Mouse (Mus musculus) ES-Bruce4 (cell line): Measurements from ENCODE around the gene Gm45717. TPM values are rescaled to one million over a fixed set of nuclear protein-coding genes. Genes with fewer than 3 reads are reported as not detected.

ENCODE experiments used
- H3K27ac ChIP-seq: 2 replicates; pipeline ENCODE4 v1.5.1; 2012; ENCODE audit warnings: low read length, inconsistent platforms; ENCODE audit not compliant: insufficient read depth
- H3K27me3 ChIP-seq: 2 replicates; pipeline ENCODE4 v1.6.1; 2012; ENCODE audit warnings: mild to moderate bottlenecking, low read length, inconsistent platforms; ENCODE audit not compliant: control insufficient read depth, poor library complexity, insufficient read depth, severe bottlenecking
- H3K36me3 ChIP-seq: 2 replicates; pipeline ENCODE4 v1.6.1; 2012; ENCODE audit warnings: inconsistent platforms, mild to moderate bottlenecking, low read length, moderate library complexity; ENCODE audit not compliant: control insufficient read depth, poor library complexity, insufficient read depth, severe bottlenecking
- H3K4me1 ChIP-seq: one replicate; pipeline ENCODE4 v1.8.1; 2011; ENCODE audit warnings: low read length; ENCODE audit not compliant: control insufficient read depth, insufficient read depth
- H3K4me3 ChIP-seq: 2 replicates; pipeline ENCODE4 v1.5.1; 2011; ENCODE audit warnings: low read depth, mild to moderate bottlenecking, low read length
- H3K9ac ChIP-seq: 2 replicates; pipeline ENCODE4 v1.6.1; 2012; ENCODE audit warnings: low read depth, mild to moderate bottlenecking, inconsistent platforms; ENCODE audit not compliant: poor library complexity, severe bottlenecking
- H3K9me3 ChIP-seq: replicated peaks from 2 replicates; pipeline ENCODE4 v1.6.1; 2012; ENCODE audit warnings: mild to moderate bottlenecking, low read length, inconsistent platforms; ENCODE audit not compliant: control insufficient read depth, poor library complexity, insufficient read depth, severe bottlenecking
- CTCF ChIP-seq: IDR thresholded peaks from one replicate; pipeline ENCODE4 v1.8.1; 2011; ENCODE audit warnings: low read depth, low read length
- EP300 ChIP-seq: IDR thresholded peaks from 2 replicates; pipeline ENCODE4 v1.6.1; 2011; ENCODE audit warnings: low read depth, low read length; ENCODE audit not compliant: insufficient read depth
- POLR2A ChIP-seq: IDR thresholded peaks from one replicate; pipeline ENCODE4 v1.8.1; 2011; ENCODE audit warnings: low read length; ENCODE audit not compliant: insufficient read depth
- polyA plus RNA-seq: library from polyadenylated mRNA; stranded (reverse); fragments of >200 nt; gene quantifications from 2 replicates; pipeline ENCODE4 v1.2.4, GENCODE M21; 2011; ENCODE audit warnings: low read depth; ENCODE audit not compliant: missing spikeins, insufficient read depth, insufficient read length

Gene Gm45717
- polyA plus RNA-seq, 1 experiment = 3.1 TPM

- no peak for TF ChIP-seq CTCF
- TF ChIP-seq EP300 = peak; percentile 47; the same call in 1 of the 2 replicates
- peak overlapping the region; percentile 53; the same call in 1 of the 2 replicates for H3K27ac ChIP-seq
- H3K9me3 ChIP-seq = no peaks in the 10 kb centered on the region
- no peak overlapping the region for H3K4me3 ChIP-seq
- H3K9ac ChIP-seq = no peak overlapping the region
- H3K27me3 ChIP-seq = no peaks in the 10 kb centered on the region
- H3K36me3 ChIP-seq = no peaks in the 10 kb centered on the region
- H3K4me1 ChIP-seq = peaks cover 9% of the 10 kb centered on the region
Observed at GRCm38 (mm10) chr7:140961416-140961815, 5.7 kb upstream of the Gm45717 start.

GRCm38 (mm10) chr7:140960026-140960425 lies 4.3 kb upstream of the Gm45717 start:
- Histone ChIP-seq H3K9me3 (no peaks in the 10 kb centered on the region), H3K4me3 (no peak overlapping the region), H3K9ac (no peak overlapping the region), H3K36me3 (no peaks in the 10 kb centered on the region), H3K27me3 (no peaks in the 10 kb centered on the region), H3K27ac (peak overlapping the region; percentile 99), H3K4me1 (peaks cover 9% of the 10 kb centered on the region)
- TF ChIP-seq CTCF (no peak), EP300 (peak; percentile 78)

- Histone ChIP-seq H3K36me3 (0 out of 2 replicates have a peak, but pooled peaks cover under 1% of the 10 kb centered on the region), H3K27ac (peak overlapping the region; percentile 99), H3K9me3 (no peaks in the 10 kb centered on the region), H3K9ac (peak overlapping the region; percentile 58), H3K4me3 (no peak overlapping the region), H3K4me1 (peaks cover 8% of the 10 kb centered on the region), H3K27me3 (no peaks in the 10 kb centered on the region)
- no peak for TF ChIP-seq CTCF
- TF ChIP-seq EP300 = no peak
- no peak for TF ChIP-seq POLR2A
Observed at GRCm38 (mm10) chr7:140959181-140959901, 3.6 kb upstream of the Gm45717 start.

DNA sequence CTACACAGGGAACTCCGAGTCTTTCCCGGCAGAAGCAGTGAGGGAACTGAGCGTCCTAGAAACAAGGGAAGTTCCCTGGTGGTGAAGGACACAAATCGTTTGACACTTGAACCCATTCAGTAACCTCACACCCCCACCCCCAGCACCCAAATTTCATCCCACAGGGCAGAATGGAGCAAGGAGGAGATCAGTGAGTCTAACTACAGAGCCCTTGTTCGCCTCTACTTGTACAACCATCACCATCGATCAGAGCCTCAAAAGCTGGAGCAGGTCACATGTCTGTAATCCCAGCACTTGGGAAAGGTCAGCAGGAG lies 776 bp upstream of the Gm45717 start:
- TF ChIP-seq POLR2A = no peak
- no peak for TF ChIP-seq EP300
- no peak for TF ChIP-seq CTCF
- Histone ChIP-seq H3K4me1 (peaks cover 13% of the 10 kb centered on the region), H3K27me3 (no peaks in the 10 kb centered on the region), H3K9me3 (no peaks in the 10 kb centered on the region), H3K9ac (peak overlapping the region; percentile 82; the same call in 1 of the 2 replicates), H3K27ac (peak overlapping the region; percentile 96), H3K36me3 (peaks cover 13% of the 10 kb centered on the region), H3K4me3 (peak overlapping the region; percentile 53)

- Histone ChIP-seq H3K4me1 (peaks cover 10% of the 10 kb centered on the region), H3K9me3 (no peaks in the 10 kb centered on the region), H3K9ac (peak overlapping the region; percentile 82), H3K27ac (peak overlapping the region; percentile 93), H3K36me3 (peaks cover 13% of the 10 kb centered on the region), H3K4me3 (peak overlapping the region; percentile 95), H3K27me3 (no peaks in the 10 kb centered on the region)
- no peak for TF ChIP-seq CTCF
- no peak for TF ChIP-seq EP300
- TF ChIP-seq POLR2A = no peak
Observed at GRCm38 (mm10) chr7:140955342-140955741, 395 bp downstream of the Gm45717 start.

DNA sequence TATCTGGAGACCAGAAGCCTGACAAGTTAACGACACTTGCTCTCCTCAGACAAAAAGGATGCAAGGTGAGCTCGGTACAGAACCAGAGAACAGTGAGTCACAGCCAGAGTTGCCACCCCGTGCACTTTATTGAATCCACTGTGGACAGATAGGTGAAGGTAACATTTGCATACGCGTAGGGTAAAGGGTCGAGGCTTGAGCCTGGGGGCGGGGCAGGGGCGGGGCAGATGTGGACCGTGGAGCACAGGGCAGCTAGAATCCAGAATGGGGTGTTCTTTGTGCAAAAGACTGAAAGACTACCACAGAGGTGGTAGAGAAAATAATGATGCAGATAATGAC lies 1.0 kb downstream of the Gm45717 start:
- H3K36me3 ChIP-seq = peaks cover 16% of the 10 kb centered on the region
- H3K27me3 ChIP-seq = no peaks in the 10 kb centered on the region
- TF ChIP-seq EP300 = no peak
- TF ChIP-seq POLR2A = no peak
- peak overlapping the region; percentile 82 for H3K9ac ChIP-seq
- no peaks in the 10 kb centered on the region for H3K9me3 ChIP-seq
- no peak overlapping the region for H3K27ac ChIP-seq
- peaks cover 8% of the 10 kb centered on the region for H3K4me1 ChIP-seq
- H3K4me3 ChIP-seq = peak overlapping the region; percentile 95
